Mouse (Mus musculus) adrenal gland, postnatal 4 days (tissue): ENCODE results near the gene Kcna7. TPM values are rescaled to one million over a fixed set of nuclear protein-coding genes. Genes with fewer than 3 reads are reported as not detected.

Experiments
- DNase-seq, 2 experiments: peaks; one replicate each; pipeline ENCODE4 v3.0.0; 2021 to 2022; ENCODE audit warnings: low spot score in 2 of 2, mixed read lengths in 2 of 2
- total RNA-seq, 2 experiments: library from RNA; stranded (reverse); gene quantifications; 2 replicates each; pipeline ENCODE4 v1.2.3; 2021

Gene Kcna7
- total RNA-seq, 2 experiments from 2014 or later, result 0.14 to 0.28 TPM

- DNase-seq, result no peak
Measured at GRCm38 (mm10) chr7:45419859-45420614, 14.6 kb downstream of the Kcna7 start.

DNA sequence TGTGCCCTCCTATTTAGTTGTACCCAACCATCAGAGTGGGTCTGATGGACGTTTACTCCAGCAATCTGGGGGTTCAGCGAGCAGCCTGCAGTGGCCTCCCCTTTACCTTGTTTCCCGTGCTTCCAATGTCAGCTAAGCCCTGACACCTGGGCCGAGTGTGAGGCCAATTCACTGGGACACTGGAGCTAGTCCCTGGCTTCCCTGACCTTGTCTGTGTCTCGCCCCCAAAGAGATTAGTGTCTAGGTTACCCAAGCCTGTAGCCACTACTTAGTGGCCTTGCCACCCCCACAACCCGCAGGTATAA lies 15.1 kb downstream of the Kcna7 start, which contains the start of gene Lhb:
Gene Lhb (plus strand): TSS at position 206 of the 305 bp plus-strand sequence.
- no peak for DNase-seq

DNA sequence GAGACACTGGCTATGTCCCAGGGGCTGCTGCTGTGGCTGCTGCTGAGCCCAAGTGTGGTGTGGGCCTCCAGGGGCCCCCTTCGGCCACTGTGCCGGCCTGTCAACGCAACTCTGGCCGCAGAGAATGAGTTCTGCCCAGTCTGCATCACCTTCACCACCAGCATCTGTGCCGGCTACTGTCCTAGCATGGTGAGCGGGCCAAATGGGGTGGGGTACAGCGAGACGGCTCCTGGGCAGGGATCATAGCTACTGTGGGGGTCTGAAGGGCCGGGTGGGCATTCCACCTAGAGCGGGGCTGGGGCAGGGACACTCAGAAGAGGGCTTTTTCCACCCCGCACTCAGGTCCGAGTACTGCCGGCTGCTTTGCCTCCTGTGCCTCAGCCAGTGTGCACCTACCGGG lies 15.7 kb downstream of the Kcna7 start:
- DNase-seq, result no peak

DNA sequence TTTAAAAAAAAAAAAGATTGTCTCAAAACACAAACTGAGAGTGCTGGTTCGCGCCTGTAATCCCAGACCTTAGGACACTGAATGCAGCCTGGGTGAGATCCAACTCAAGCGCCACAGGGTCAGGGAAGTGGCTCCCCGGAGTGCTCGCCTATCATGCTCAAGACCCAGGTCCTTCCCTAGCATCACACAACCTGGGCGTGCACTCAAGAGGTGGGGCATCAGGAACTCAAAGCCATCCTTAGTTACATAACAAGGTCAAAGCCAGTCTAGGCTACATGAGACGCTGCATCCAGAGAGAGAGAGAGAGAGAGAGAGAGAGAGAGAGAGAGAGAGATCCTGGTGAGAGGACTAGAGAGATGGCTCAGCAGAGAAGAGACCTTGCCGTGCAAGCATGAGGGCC lies 21.1 kb downstream of the Kcna7 start:
- no peak for DNase-seq

DNA sequence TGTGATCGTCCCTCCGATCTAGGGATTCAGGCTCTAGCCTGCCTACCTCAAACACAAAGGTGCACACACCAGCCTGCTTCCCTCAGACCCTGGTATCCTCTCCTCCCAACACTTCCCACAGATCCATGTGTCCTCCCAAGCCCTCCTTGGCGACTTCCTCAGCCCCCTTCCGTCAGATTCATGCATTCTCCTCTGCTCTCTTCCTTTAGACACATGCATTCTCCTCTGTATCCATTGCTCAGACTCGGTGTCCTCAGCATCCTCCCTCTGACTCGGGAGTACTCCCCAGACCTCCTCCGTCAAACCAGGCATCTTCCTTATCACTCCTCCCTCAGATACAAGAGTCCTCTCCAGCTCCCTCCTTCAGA lies 28.4 kb downstream of the Kcna7 start:
- no peak for DNase-seq

- peak; percentile 99 for DNase-seq
Measured at GRCm38 (mm10) chr7:45434203-45435015, 29.0 kb downstream of the Kcna7 start, which contains the start of gene Gys1. TSS of gene Gys1 (plus strand) at chr7:45434844.

- no peak for DNase-seq
Measured at GRCm38 (mm10) chr7:45435038-45435437, 29.6 kb downstream of the Kcna7 start.

DNA sequence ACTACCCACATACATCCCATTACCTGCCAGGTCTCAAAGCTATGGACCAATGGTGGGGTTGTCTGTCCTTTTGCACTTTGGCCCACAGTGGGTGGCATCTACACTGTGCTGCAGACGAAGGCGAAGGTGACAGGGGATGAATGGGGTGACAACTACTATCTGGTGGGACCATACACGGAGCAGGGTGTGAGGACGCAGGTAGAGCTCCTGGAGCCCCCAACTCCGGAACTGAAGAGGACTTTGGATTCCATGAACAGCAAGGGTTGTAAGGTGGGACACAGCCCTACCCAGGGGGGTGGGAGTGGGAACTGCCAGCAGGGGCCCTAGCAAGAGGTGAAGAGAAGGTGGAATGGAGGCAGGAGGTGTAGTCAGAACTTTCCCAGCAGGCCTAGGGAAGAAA lies 31.0 kb downstream of the Kcna7 start:
- no peak for DNase-seq

DNA sequence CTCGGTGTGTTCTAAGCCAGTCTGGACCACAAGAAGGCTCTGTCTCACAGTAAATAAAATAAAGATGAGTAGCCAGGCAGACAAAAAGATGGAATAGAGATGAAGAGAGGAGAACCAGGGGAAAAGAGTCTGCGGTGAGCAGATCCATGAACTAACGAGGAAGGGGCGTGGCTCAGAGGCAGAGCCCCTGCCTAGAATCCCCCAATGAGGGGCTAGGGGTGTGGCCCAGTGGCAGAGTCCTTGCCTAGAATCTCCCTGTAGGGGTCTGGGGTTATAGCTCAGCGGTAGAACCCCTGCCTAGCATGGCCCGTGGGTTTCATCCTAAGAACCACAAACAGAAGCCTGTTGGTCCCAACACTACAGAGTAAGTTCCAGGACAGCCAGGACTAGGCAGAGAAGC lies 31.6 kb downstream of the Kcna7 start:
- no peak for DNase-seq

- no peak for DNase-seq
Measured at GRCm38 (mm10) chr7:45437521-45438276, 32.2 kb downstream of the Kcna7 start, which contains the start of gene Ruvbl2. TSS of gene Ruvbl2 (minus strand) at chr7:45438096.

DNA sequence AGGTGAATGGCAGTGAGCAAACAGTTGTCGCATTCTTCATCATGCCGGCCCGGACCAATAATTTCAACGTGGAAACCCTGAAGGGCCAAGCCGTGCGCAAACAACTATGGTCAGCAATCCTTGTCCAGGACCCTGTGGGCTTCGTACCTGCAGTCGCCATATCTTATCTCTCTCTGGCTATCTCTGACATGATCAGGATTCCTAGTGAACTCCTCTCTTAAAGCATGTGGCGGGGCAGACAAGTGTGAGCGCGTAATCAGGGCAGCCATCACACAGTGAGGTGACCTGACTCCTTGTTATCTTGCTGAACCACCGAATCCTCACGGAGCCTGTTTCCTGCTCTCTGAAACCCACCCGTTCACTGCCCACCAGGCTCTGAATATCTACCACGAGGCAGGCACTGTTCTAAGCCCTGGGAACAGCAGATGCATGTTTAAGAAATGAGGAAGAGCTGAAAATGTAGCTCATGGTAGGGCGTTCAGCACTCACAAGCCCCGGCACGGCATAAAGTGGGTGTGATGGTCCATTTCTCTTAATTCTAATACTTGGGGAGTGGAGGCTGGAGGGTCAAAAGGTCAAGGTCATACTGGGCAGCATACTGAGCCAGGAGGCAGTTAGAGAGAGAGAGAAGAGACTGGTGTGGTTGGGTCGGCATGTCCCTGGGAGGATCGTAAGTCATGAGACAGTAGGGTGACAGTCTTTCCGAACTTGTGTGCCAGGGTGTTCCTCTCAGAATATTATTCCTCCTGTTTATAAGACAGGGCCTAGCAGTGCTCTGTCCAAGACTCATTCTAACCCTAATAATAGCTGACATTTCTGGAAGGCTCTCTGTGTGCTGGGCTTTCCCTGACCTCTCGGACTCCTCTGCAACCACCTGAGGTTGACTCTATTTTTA lies 38.3 kb downstream of the Kcna7 start:
- DNase-seq, result no peak

DNA sequence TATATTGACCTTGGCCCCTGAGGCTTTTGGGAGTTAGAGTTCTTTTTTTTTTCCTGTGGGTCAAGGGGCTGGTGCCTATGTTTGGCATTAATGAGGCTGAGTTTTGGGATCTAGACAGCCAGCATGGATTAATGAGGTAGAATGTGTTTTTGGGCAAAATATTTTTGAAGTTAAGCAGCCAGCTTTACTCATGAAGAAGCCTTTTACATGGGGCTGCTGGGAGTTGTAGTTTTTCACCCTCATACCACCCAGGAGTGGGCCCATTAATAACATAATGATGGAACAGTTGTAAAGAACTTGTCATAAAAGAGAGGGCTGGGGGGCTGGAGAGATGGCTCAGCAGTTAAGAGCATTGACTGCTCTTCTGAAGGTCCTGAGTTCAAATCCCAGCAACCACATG lies 41.1 kb downstream of the Kcna7 start:
- no peak for DNase-seq

GRCm38 (mm10) chr7:45447325-45447990 lies 42.0 kb downstream of the Kcna7 start:
- DNase-seq, result no peak

DNA sequence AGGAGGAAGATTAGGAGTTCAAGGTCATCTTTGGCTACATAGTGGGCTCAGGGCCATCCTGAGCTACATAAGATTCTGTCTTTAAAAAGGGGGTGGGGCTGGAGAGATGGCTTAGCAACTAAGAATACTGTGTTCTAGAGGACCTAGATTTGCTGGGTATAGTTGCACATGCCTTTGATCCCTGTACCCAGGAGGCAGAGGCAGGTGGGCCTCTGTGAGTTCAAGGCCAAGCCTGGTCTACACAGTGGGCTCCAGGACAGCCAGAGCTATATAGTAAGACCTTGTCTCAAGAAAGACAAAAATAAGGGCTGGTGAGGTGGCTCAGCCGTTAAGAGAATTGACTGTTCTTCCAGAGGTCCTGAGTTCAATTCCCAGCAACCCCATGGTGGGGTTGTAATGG lies 44.5 kb downstream of the Kcna7 start:
- no peak for DNase-seq

DNA sequence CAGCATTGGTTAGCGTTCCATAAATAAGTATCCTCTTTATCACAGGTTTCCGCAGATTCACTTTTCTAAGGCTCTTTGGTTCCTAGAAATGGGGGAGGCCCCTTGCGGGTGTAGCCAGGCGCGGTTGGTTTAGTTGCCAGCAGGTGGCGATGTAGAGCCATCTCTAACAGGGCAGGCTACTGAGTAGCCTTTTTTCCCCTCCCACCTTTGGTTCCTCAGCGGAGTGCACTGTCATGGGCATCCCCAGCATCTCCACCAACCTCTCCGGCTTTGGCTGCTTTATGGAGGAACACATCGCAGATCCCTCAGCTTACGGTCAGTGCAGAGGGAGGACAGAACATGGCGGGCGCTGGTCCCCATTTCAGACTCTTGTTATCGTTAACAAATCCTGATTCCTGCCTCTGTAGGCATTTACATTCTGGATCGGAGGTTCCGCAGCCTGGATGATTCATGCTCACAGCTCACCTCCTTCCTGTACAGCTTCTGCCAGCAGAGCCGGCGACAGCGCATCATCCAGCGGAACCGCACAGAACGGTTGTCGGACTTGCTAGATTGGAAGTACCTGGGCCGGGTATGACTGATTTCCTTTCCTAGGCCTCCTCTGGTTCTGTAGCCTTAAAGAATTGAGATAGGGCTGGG lies 46.0 kb downstream of the Kcna7 start:
- peak in 1 of 2 experiments; percentile 65 for DNase-seq

- DNase-seq, result no peak
Measured at GRCm38 (mm10) chr7:45454971-45455370, 49.5 kb downstream of the Kcna7 start.

DNA sequence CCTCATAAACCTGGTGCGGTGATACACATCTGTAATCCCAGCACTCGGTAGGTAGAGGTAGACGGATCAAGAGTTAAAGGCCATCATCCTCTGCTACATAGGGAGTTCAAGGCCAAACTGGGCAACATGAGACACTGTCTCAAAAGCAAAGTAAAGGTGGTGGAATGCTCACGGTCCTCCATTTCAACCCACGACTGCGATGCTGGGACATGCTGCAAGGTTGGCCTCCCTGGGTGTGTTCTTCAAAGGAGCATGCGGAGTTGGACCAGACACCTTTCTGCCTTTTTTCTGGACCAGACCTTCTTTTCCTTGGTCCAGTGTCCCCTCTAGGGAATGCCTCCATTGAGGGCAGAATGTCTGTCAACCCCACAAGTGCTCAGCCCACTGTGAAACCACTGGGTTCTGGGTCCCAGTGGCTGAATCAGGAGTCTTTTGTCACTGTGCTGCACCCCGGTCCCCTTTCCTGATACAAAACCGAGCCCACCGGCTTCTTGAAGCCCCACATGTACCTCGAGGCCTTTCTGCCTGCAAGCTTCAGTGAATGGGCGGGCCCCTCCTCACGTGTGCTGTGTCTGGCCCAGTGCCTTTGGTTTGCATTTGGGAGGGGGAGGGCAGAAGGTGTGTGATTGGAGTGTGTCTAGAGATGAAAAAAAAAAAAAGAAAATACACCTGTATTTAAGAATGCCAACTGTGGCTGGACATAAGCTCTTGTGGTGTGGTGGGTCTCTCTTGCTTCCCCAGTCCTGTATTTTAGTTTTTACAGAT lies 50.7 kb downstream of the Kcna7 start:
- DNase-seq, result no peak

DNA sequence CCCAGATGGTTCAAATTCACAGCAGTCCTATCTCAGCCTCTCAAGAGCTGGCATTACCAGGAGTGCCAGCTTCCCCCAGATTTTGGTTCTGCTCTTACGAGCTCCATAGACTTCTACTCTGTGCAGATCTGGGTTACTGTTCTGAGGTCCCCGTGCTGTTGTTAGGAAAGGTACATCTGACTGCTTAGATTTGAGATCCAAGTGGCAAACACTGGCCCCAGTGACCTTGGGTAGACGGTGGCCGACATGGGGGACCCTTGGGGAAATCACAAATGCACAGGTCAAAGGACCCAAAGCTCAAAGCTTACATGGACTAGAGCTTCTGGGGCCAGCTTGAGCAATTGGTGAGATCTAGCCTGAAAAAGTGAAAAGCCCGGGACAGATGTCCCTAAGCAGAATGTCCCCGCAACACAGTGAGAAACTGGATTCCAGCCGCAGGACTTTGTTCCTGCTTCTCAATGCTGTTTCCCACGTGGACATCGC lies 51.3 kb downstream of the Kcna7 start:
- DNase-seq, result no peak
